Mouse (Mus musculus) ES-Bruce4 (cell line): ENCODE data around the gene Tmem127. TPM values are rescaled to one million over a fixed set of nuclear protein-coding genes. Genes with fewer than 3 reads are reported as not detected.
"Not testable (repeated sequence)": the region's sequence is repeated elsewhere in the genome, so short reads cannot be mapped to it uniquely, and the experiment has no call there.

Experiments
- H3K27ac ChIP-seq: 2 replicates; pipeline ENCODE4 v1.5.1; 2012; ENCODE audit warnings: low read length, inconsistent platforms; ENCODE audit not compliant: insufficient read depth
- H3K27me3 ChIP-seq: 2 replicates; pipeline ENCODE4 v1.6.1; 2012; ENCODE audit warnings: mild to moderate bottlenecking, low read length, inconsistent platforms; ENCODE audit not compliant: control insufficient read depth, poor library complexity, insufficient read depth, severe bottlenecking
- H3K36me3 ChIP-seq: 2 replicates; pipeline ENCODE4 v1.6.1; 2012; ENCODE audit warnings: inconsistent platforms, mild to moderate bottlenecking, low read length, moderate library complexity; ENCODE audit not compliant: control insufficient read depth, poor library complexity, insufficient read depth, severe bottlenecking
- H3K4me1 ChIP-seq: one replicate; pipeline ENCODE4 v1.8.1; 2011; ENCODE audit warnings: low read length; ENCODE audit not compliant: control insufficient read depth, insufficient read depth
- H3K4me3 ChIP-seq: 2 replicates; pipeline ENCODE4 v1.5.1; 2011; ENCODE audit warnings: low read depth, mild to moderate bottlenecking, low read length
- H3K9ac ChIP-seq: 2 replicates; pipeline ENCODE4 v1.6.1; 2012; ENCODE audit warnings: low read depth, mild to moderate bottlenecking, inconsistent platforms; ENCODE audit not compliant: poor library complexity, severe bottlenecking
- H3K9me3 ChIP-seq: replicated peaks from 2 replicates; pipeline ENCODE4 v1.6.1; 2012; ENCODE audit warnings: mild to moderate bottlenecking, low read length, inconsistent platforms; ENCODE audit not compliant: control insufficient read depth, poor library complexity, insufficient read depth, severe bottlenecking
- CTCF ChIP-seq: IDR thresholded peaks from one replicate; pipeline ENCODE4 v1.8.1; 2011; ENCODE audit warnings: low read depth, low read length
- EP300 ChIP-seq: IDR thresholded peaks from 2 replicates; pipeline ENCODE4 v1.6.1; 2011; ENCODE audit warnings: low read depth, low read length; ENCODE audit not compliant: insufficient read depth
- POLR2A ChIP-seq: IDR thresholded peaks from one replicate; pipeline ENCODE4 v1.8.1; 2011; ENCODE audit warnings: low read length; ENCODE audit not compliant: insufficient read depth
- polyA plus RNA-seq: library from polyadenylated mRNA; stranded (reverse); fragments of >200 nt; gene quantifications from 2 replicates; pipeline ENCODE4 v1.2.4, GENCODE M21; 2011; ENCODE audit warnings: low read depth; ENCODE audit not compliant: missing spikeins, insufficient read depth, insufficient read length

Tmem127 gene
- 21.7 and 22.3 TPM in 2 replicates for polyA plus RNA-seq

DNA sequence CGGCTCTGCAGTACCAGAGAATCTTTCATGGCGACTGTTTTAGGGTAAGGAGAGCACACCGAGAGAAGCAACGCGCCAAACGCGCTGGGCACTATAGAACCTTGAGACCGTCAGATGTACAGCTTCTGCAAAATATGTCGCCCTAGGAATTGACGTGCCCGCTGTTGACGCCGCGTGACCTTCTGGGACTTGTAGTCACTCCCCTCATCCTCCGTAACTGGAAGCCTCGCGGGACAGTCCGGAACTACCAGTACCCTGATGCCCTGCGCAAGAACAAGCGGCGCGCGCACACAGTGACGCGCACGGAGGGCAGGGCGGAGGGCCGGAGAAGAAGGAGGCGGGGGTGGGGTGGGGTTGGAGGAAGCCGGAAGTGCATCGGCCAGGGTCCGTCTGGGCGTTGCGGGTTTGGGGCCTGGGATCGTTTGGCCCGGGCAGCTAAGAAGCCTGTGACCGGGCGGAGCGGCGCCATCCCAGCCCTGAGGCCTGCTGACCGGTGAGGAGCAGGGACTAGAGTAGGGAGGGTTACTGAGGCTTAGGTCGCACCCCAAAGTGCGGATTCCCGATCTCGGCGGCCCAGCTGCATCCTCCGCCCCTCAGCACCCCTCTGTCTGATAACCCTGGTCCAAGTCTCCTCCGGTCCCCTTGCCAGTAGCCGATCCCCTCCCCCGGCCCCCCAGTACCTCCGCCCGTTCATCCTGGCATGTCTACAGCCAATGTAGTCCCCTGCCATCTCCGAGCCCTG is at the start of gene Tmem127, which contains the start of gene Ciao1:
TSS of gene Tmem127 (plus strand) at position 317 of the 742 bp plus-strand sequence.
TSS of gene Ciao1 (minus strand) at position 225 of the 742 bp plus-strand sequence.
- H3K4me3 ChIP-seq, result peak within 1 kb of the TSS; percentile 94
- H3K27me3 ChIP-seq, result no peaks in the 10 kb centered on the region
- H3K4me1 ChIP-seq, result peaks cover 3% of the 10 kb centered on the region
- H3K36me3 ChIP-seq, result peaks cover 4% of the 10 kb centered on the region; the same call in 1 of the 2 replicates
- peak within 1 kb of the TSS; percentile 89 for H3K9ac ChIP-seq
- no peak within 1 kb of the TSS for H3K27ac ChIP-seq
- no peaks in the 10 kb centered on the region for H3K9me3 ChIP-seq
- TF ChIP-seq CTCF (no peak), POLR2A (peak; percentile 38), EP300 (no peak)

GRCm38 (mm10) chr2:127204932-127205331 is 42.8 kb upstream of the Tmem127 start:
- peaks cover 2% of the 10 kb centered on the region for H3K36me3 ChIP-seq

GRCm38 (mm10) chr2:127205936-127206335 is 41.8 kb upstream of the Tmem127 start:
- H3K4me1 ChIP-seq, H3K36me3 ChIP-seq: not testable (repeated sequence)

More at GRCm38 (mm10) chr2:127204932-127205331, 42.8 kb upstream of the Tmem127 start:
- no peaks in the 10 kb centered on the region for H3K4me1 ChIP-seq
- peaks cover 4% of the 10 kb centered on the region for H3K9me3 ChIP-seq
- H3K9ac ChIP-seq, result no peak overlapping the region
- H3K4me3 ChIP-seq, result no peak overlapping the region
- no peaks in the 10 kb centered on the region for H3K27me3 ChIP-seq
- no peak overlapping the region for H3K27ac ChIP-seq
- TF ChIP-seq POLR2A, result no peak
- peak; percentile 33 for TF ChIP-seq CTCF

DNA sequence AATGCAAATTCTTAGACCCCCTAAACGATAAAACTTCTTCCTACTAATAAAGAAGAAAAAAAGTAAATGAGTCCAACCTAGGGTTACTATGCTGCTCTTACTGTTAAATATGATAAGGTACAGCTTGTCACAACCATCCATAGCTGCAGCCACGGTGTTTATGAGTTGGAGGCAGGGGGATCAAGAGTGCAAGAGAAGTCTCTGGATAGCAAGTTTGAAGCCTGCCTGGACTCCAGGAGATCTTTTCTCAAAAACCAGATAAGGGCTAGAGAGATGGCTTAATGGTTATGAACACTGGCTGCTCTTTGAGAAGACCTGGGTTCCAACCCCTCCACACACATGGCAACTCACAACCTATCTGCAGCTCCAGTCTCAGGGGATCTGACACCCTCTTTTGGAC is 40.8 kb upstream of the Tmem127 start:
- no peaks in the 10 kb centered on the region for H3K27me3 ChIP-seq
- TF ChIP-seq EP300 (no peak), POLR2A (no peak), CTCF (no peak)
- H3K9me3 ChIP-seq, result no peaks in the 10 kb centered on the region
- H3K27ac ChIP-seq, result no peak overlapping the region
- no peak overlapping the region for H3K9ac ChIP-seq
- H3K4me3 ChIP-seq, result no peak overlapping the region
- no peaks in the 10 kb centered on the region for H3K4me1 ChIP-seq
- H3K36me3 ChIP-seq, result peaks cover 18% of the 10 kb centered on the region

More at GRCm38 (mm10) chr2:127205936-127206335, 41.8 kb upstream of the Tmem127 start:
- not testable (repeated sequence) for H3K4me3 ChIP-seq, H3K9ac ChIP-seq, H3K27me3 ChIP-seq, H3K9me3 ChIP-seq, H3K27ac ChIP-seq

DNA sequence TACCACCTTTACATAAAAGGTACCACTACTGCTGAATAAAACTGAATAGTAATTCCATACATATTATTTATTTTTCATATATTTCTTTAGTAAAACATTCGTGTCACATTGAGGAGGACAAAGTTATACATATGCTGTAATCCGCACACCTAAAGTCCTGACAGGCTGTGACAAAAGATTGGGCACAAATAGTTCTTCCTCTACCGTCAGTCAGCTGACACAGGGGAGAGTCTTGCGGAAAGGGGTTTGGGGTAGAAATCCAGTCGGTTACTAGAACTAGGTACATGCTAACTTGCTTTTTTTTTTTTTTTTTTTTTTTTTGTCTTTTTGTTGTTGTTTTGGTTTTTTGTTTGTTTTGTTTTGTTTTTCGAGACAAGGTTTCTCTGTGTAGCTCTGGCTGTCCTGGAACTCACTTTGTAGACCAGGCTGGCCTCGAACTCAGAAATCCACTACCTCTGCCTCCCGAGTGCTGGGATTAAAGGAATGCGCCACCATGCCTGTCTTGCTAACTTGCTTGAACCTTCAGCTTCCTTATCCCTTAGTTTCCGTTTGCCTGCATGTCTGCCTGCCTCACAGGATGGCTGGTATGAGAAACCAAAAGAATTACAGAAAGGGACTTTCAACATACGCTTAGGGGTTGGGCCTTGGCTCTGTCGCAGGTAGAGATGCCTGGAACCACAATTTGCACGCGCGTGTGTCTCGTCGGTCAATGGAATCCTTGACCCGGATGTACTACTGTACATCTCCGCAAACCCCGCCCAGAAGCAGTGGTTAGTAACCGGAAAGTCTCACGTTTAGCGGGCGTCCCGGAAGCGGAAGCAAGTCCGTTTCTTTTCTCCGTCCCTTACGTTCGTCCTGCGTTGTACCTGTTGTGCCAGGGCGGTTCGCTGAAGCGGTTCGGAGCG is 39.9 kb upstream of the Tmem127 start, which contains the start of the genes 1810024B03Rik and Snrnp200:
TSS of gene 1810024B03Rik (minus strand) at position 734 of the 905 bp plus-strand sequence.
TSS of gene Snrnp200 (plus strand) at position 840 of the 905 bp plus-strand sequence.
- Histone ChIP-seq H3K9me3 (no peaks in the 10 kb centered on the region), H3K4me3 (peak within 1 kb of the TSS; percentile 78), H3K36me3 (peaks cover 25% of the 10 kb centered on the region), H3K4me1 (no peaks in the 10 kb centered on the region), H3K9ac (peak within 1 kb of the TSS; percentile 83), H3K27me3 (no peaks in the 10 kb centered on the region), H3K27ac (peak within 1 kb of the TSS; percentile 12; the same call in 1 of the 2 replicates)
- TF ChIP-seq CTCF, result no peak
- TF ChIP-seq EP300, result peak; percentile 32; the same call in 1 of the 2 replicates

DNA sequence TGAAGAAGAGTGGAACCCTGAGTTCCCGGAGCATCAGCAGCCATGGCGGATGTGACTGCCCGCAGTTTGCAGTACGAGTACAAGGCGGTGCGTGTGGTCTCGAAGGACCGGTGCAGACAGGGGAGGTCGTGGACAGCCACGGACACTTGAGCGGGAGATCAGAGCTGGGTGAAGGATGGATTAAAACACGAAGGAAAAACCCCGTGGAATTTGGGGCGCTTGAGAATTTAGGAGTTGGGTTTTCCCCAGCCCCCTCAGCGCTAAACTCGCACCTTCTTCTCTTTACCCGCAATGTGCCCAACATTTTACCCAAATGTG is 39.3 kb upstream of the Tmem127 start:
- Histone ChIP-seq H3K4me3 (peak overlapping the region; percentile 78), H3K9me3 (no peaks in the 10 kb centered on the region), H3K36me3 (peaks cover 29% of the 10 kb centered on the region), H3K27ac (peak overlapping the region; percentile 12; the same call in 1 of the 2 replicates), H3K4me1 (no peaks in the 10 kb centered on the region), H3K9ac (peak overlapping the region; percentile 83), H3K27me3 (no peaks in the 10 kb centered on the region)
- TF ChIP-seq CTCF, result no peak
- TF ChIP-seq EP300, result no peak
- no peak for TF ChIP-seq POLR2A
